Mouse (Mus musculus) small intestine, adult 2 months (tissue): Measurements from ENCODE around the gene Slc22a20.

Source experiments
- CTCF ChIP-seq: fragments of 200-500 bp; IDR thresholded peaks from 2 replicates; pipeline ENCODE4 v1.5.1; 2012; ENCODE audit warnings: low read depth, mild to moderate bottlenecking, control low read depth, inconsistent platforms, low read length, moderate library complexity, mixed read lengths; ENCODE audit not compliant: insufficient replicate concordance, insufficient read length; ENCODE audit errors: extremely low read depth
- POLR2A ChIP-seq: fragments of 200-500 bp; IDR thresholded peaks from 2 replicates; pipeline ENCODE4 v1.6.1; 2012; ENCODE audit warnings: low read depth, mild to moderate bottlenecking, control low read depth, inconsistent platforms, low read length, moderate library complexity

- TF ChIP-seq CTCF (no peak), POLR2A (no peak)
These were observed 20.0 kb downstream of the Slc22a20 start for GRCm38 (mm10) chr19:5965910-5966309.
